ENCODE assay signal across 7 mouse cellular contexts in the genomic region with DNA sequence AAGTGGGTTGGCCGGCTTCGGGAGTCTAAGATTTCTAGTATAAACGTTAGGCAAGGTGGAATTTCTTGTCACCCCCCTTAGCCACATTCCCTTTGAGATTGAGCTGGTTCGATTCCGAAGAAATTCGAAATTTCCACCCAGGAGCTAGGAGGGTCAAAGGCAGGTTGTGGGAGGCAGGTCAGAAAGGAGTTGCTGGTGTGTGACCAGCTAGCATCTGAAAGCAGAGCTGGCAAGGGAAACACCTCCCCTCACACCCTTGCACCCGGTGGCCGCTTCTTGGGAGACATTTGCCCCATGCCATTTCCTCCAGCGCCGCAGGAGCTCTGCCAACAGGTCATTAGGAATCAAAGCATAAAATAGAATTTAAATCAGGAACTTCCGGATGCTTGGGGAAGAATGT. TPM values are rescaled to one million over a fixed set of nuclear protein-coding genes. Genes with fewer than 3 reads are reported as not detected.
DNase-seq lines count a peak whose midpoint lies in the region; ATAC-seq lines count a peak whose summit lies in the region.

No protein-coding gene starts in this region.

- 2% methylated on average over 11 of the region's 11 CpGs for WGBS in forebrain, embryonic 13.5 days
- WGBS in kidney, embryonic 15.5 days = 4% methylated on average over 11 of the region's 11 CpGs
- 4% methylated on average over 11 of the region's 11 CpGs for WGBS in midbrain, embryonic 15.5 days

- H3K4me3 ChIP-seq in megakaryocyte, embryonic 14.5 days (replicated peaks) = peak overlapping the region; percentile 96
- H3K4me3 ChIP-seq in forebrain, embryonic 13.5 days = peak overlapping the region; percentile 79
- H3K4me3 ChIP-seq in kidney, embryonic 15.5 days (replicated peaks) = peak overlapping the region; percentile 90
- H3K4me3 ChIP-seq in midbrain, embryonic 15.5 days = peak overlapping the region; percentile 91

- H3K36me3 ChIP-seq in megakaryocyte, embryonic 14.5 days (replicated peaks; ENCODE audit: low read length) = no peaks in the 10 kb centered on the region
- H3K36me3 ChIP-seq in forebrain, embryonic 13.5 days (ENCODE audit: poor library complexity, severe bottlenecking) = no peaks in the 10 kb centered on the region
- H3K36me3 ChIP-seq in kidney, embryonic 15.5 days = no peaks in the 10 kb centered on the region
- H3K36me3 ChIP-seq in midbrain, embryonic 15.5 days (replicated peaks) = no peaks in the 10 kb centered on the region

- no peak for ATAC-seq in megakaryocyte, adult 5-6 weeks (ENCODE audit: poor library complexity, severe bottlenecking)
- ATAC-seq in forebrain, embryonic 13.5 days = no peak
- ATAC-seq in kidney, embryonic 15.5 days (replicated peaks; ENCODE audit: low FRiP score) = peak; percentile 28
- no peak for ATAC-seq in midbrain, embryonic 15.5 days (replicated peaks)

- peaks cover 3% of the 10 kb centered on the region for H3K27me3 ChIP-seq in megakaryocyte, embryonic 14.5 days (replicated peaks)
- no peaks in the 10 kb centered on the region for H3K27me3 ChIP-seq in forebrain, embryonic 13.5 days
- H3K27me3 ChIP-seq in kidney, embryonic 15.5 days = no peaks in the 10 kb centered on the region
- H3K27me3 ChIP-seq in midbrain, embryonic 15.5 days (replicated peaks) = no peaks in the 10 kb centered on the region

- peak overlapping the region; percentile 86; the same call in 1 of the 2 replicates for H3K9ac ChIP-seq in forebrain, embryonic 13.5 days
- H3K9ac ChIP-seq in kidney, embryonic 15.5 days = 0 out of 2 replicates have a peak overlapping the region, but pooled peaks have one; percentile 66
- 0 out of 2 replicates have a peak overlapping the region, but pooled peaks have one; percentile 67 for H3K9ac ChIP-seq in midbrain, embryonic 15.5 days

- H3K9me3 ChIP-seq in megakaryocyte, embryonic 14.5 days = no peaks in the 10 kb centered on the region
- no peaks in the 10 kb centered on the region for H3K9me3 ChIP-seq in forebrain, embryonic 13.5 days (replicated peaks)
- peaks cover 3% of the 10 kb centered on the region; the same call in 1 of the 2 replicates for H3K9me3 ChIP-seq in kidney, embryonic 15.5 days (replicated peaks)
- no peaks in the 10 kb centered on the region for H3K9me3 ChIP-seq in midbrain, embryonic 15.5 days

- DNase-seq in cerebellum, adult 9-11 months = no peak
- no peak for DNase-seq in retina, postnatal 1 day

- H3K4me2 ChIP-seq in forebrain, embryonic 13.5 days = peak overlapping the region; percentile 95
- H3K4me2 ChIP-seq in kidney, embryonic 15.5 days = peak overlapping the region; percentile 91
- H3K4me2 ChIP-seq in midbrain, embryonic 15.5 days = peak overlapping the region; percentile 91

- H3K4me1 ChIP-seq in megakaryocyte, embryonic 14.5 days = peaks cover 19% of the 10 kb centered on the region
- H3K4me1 ChIP-seq in forebrain, embryonic 13.5 days = peaks cover 14% of the 10 kb centered on the region
- H3K4me1 ChIP-seq in kidney, embryonic 15.5 days = peaks cover 12% of the 10 kb centered on the region
- peaks cover 18% of the 10 kb centered on the region for H3K4me1 ChIP-seq in midbrain, embryonic 15.5 days

- H3K27ac ChIP-seq in forebrain, embryonic 13.5 days = no peak overlapping the region
- peak overlapping the region; percentile 99 for H3K27ac ChIP-seq in kidney, embryonic 15.5 days
- peak overlapping the region; percentile 98 for H3K27ac ChIP-seq in midbrain, embryonic 15.5 days

RNA-seq across cellular contexts. Expression of a gene that starts 2.5 kb away (rescaled TPM):
- polyA plus RNA-seq in megakaryocyte, embryonic 14.5 days (2012; ENCODE audit: insufficient read depth, low replicate concordance) = 1.6 and 2.1 TPM in 2 replicates
- 3.5 and 5.3 TPM in 2 replicates for total RNA-seq in megakaryocyte, adult 5-6 weeks (2015)
- total RNA-seq in megakaryocyte, adult 5-6 weeks (2017) = 3.4 and 3.5 TPM in 2 replicates
- 21.4 and 27.4 TPM in 2 replicates for polyA plus RNA-seq in forebrain, embryonic 13.5 days (2015; fragmentation: Nextera tagmentation; extraction: Ambion mirVana)
- 56.2 and 61.9 TPM in 2 replicates for polyA plus RNA-seq in kidney, embryonic 15.5 days (2015; fragmentation: Nextera tagmentation; extraction: Ambion mirVana)
- polyA plus RNA-seq in midbrain, embryonic 15.5 days (2015; fragmentation: Nextera tagmentation; extraction: Ambion mirVana) = 24.2 and 25.1 TPM in 2 replicates
